Comparison of ENCODE assay signal across 24 mouse cellular contexts in the genomic region with DNA sequence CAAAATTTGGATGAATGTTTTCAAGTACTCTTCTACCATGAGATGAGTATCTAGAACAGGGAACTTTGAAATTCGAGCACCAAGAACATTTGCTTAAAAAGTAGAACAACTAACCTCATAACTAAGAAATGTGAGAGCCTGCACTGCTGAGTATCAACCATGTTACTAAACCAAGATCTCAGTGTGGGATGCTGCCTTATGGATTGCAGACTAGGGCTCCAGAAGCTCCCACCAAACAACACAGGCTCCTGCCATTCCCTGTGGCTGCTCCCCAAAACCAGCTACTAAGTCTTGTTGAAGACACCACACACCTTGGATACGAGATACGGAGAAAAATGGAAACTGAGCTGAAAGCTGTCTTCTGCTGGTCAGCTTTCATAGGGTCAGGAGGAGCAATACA. TPM values are rescaled to one million over a fixed set of nuclear protein-coding genes. Genes with fewer than 3 reads are reported as not detected.
DNase-seq lines count a peak whose midpoint lies in the region; ATAC-seq lines count a peak whose summit lies in the region.
"Had no signal": no experiment of that assay in that cellular context is flagged by ENCODE, and none has a peak within 500 bp of the region (broad histone marks: within the 10 kb centered on the region; RNA-seq: fewer than 3 reads in every experiment).

No protein-coding gene starts in this region.

- peak overlapping the region; percentile 71 for H3K27ac ChIP-seq in heart, embryonic 13.5 days (replicated peaks)
- peak overlapping the region; percentile 66; the same call in 1 of the 2 replicates for H3K27ac ChIP-seq in kidney, embryonic 16.5 days (ENCODE audit: low read length)
- 0 out of 2 replicates have a peak overlapping the region, but pooled peaks have one; percentile 36 for H3K27ac ChIP-seq in embryonic facial prominence, embryonic 14.5 days (replicated peaks; ENCODE audit: low read depth, low read length)
- H3K27ac ChIP-seq in stomach, embryonic 15.5 days, result peak overlapping the region; percentile 48
- H3K27ac ChIP-seq: hindbrain, embryonic 15.5 days; limb, embryonic 15.5 days; liver, embryonic 15.5 days had no signal

- no peak overlapping the region for H3K4me3 ChIP-seq in heart, embryonic 13.5 days
- H3K4me3 ChIP-seq in kidney, embryonic 16.5 days (ENCODE audit: low read length), result no peak overlapping the region
- no peak overlapping the region for H3K4me3 ChIP-seq in embryonic facial prominence, embryonic 14.5 days (ENCODE audit: low read depth, low read length)
- no peak overlapping the region for H3K4me3 ChIP-seq in stomach, embryonic 15.5 days (replicated peaks)
- H3K4me3 ChIP-seq: hindbrain, embryonic 15.5 days; limb, embryonic 15.5 days; liver, embryonic 15.5 days had no signal

- no peak for DNase-seq in heart, adult 8-10 months (ENCODE audit: low spot score)
- DNase-seq in kidney, postnatal 36 days, result no peak
- no peak for DNase-seq in embryonic facial prominence, embryonic 14.5 days (ENCODE audit: low spot score)
- no peak for DNase-seq in cerebellum, adult 9-10 months
- DNase-seq: cerebellum, postnatal 10 days; gastrocnemius, postnatal 14 days; kidney, adult 18-20 months; right cerebral cortex, postnatal 25 days; thymus, postnatal 14 days had no signal

- 83% methylated on average over 3 of the region's 3 CpGs for WGBS in heart, embryonic 13.5 days
- 93% methylated on average over 3 of the region's 3 CpGs for WGBS in kidney, embryonic 16.5 days
- WGBS in embryonic facial prominence, embryonic 14.5 days, result 85% methylated on average over 3 of the region's 3 CpGs
- WGBS in stomach, embryonic 15.5 days, result 85% methylated on average over 3 of the region's 3 CpGs

- ATAC-seq in heart, embryonic 13.5 days (ENCODE audit: extremely low read depth, insufficient number of reproducible peaks, low FRiP score, low TSS enrichment), result no peak
- ATAC-seq in kidney, embryonic 16.5 days (ENCODE audit: low FRiP score, low TSS enrichment), result no peak
- no peak for ATAC-seq in embryonic facial prominence, embryonic 14.5 days (ENCODE audit: low read depth)
- no peak for ATAC-seq in stomach, embryonic 15.5 days (ENCODE audit: insufficient read depth, low FRiP score, low read depth)

- H3K4me2 ChIP-seq in heart, embryonic 13.5 days, result no peak overlapping the region
- no peak overlapping the region for H3K4me2 ChIP-seq in kidney, embryonic 16.5 days (replicated peaks; ENCODE audit: low read depth, low read length)
- no peak overlapping the region for H3K4me2 ChIP-seq in embryonic facial prominence, embryonic 14.5 days (ENCODE audit: low read depth, low read length)
- no peak overlapping the region for H3K4me2 ChIP-seq in stomach, embryonic 15.5 days
- H3K4me2 ChIP-seq: hindbrain, embryonic 15.5 days; limb, embryonic 15.5 days; liver, embryonic 15.5 days had no signal

- H3K4me1 ChIP-seq in heart, embryonic 13.5 days, result peaks cover 12% of the 10 kb centered on the region
- H3K4me1 ChIP-seq in kidney, embryonic 16.5 days (ENCODE audit: insufficient read depth, low read length), result peaks cover 22% of the 10 kb centered on the region
- H3K4me1 ChIP-seq in embryonic facial prominence, embryonic 14.5 days (ENCODE audit: control insufficient read depth, insufficient read depth, low read length), result peaks cover 6% of the 10 kb centered on the region
- peaks cover 8% of the 10 kb centered on the region; the same call in 1 of the 2 replicates for H3K4me1 ChIP-seq in stomach, embryonic 15.5 days
- H3K4me1 ChIP-seq: hindbrain, embryonic 15.5 days; liver, embryonic 15.5 days had no signal

- H3K36me3 ChIP-seq in heart, embryonic 13.5 days, result no peaks in the 10 kb centered on the region
- H3K36me3 ChIP-seq in kidney, embryonic 16.5 days (ENCODE audit: insufficient read depth, low read length), result no peaks in the 10 kb centered on the region
- H3K36me3 ChIP-seq in embryonic facial prominence, embryonic 14.5 days (ENCODE audit: control insufficient read depth, insufficient read depth, low read length), result no peaks in the 10 kb centered on the region
- no peaks in the 10 kb centered on the region for H3K36me3 ChIP-seq in stomach, embryonic 15.5 days
- H3K36me3 ChIP-seq: hindbrain, embryonic 15.5 days; limb, embryonic 15.5 days; liver, embryonic 15.5 days had no signal

- H3K9ac ChIP-seq in heart, embryonic 13.5 days, result no peak overlapping the region
- no peak overlapping the region for H3K9ac ChIP-seq in kidney, embryonic 16.5 days (replicated peaks; ENCODE audit: low read length)
- H3K9ac ChIP-seq in embryonic facial prominence, embryonic 14.5 days (ENCODE audit: low read depth, low read length), result no peak overlapping the region
- no peak overlapping the region for H3K9ac ChIP-seq in stomach, embryonic 15.5 days
- H3K9ac ChIP-seq: hindbrain, embryonic 15.5 days; limb, embryonic 15.5 days; liver, embryonic 15.5 days had no signal

- no peaks in the 10 kb centered on the region for H3K27me3 ChIP-seq in heart, embryonic 13.5 days (replicated peaks)
- no peaks in the 10 kb centered on the region for H3K27me3 ChIP-seq in kidney, embryonic 16.5 days (ENCODE audit: insufficient read depth, low read length)
- no peaks in the 10 kb centered on the region for H3K27me3 ChIP-seq in embryonic facial prominence, embryonic 14.5 days (replicated peaks; ENCODE audit: control insufficient read depth, insufficient read depth, low read length)
- H3K27me3 ChIP-seq in stomach, embryonic 15.5 days (replicated peaks), result no peaks in the 10 kb centered on the region
- H3K27me3 ChIP-seq: hindbrain, embryonic 15.5 days; limb, embryonic 15.5 days; liver, embryonic 15.5 days had no signal

- H3K9me3 ChIP-seq in heart, embryonic 13.5 days, result no peaks in the 10 kb centered on the region
- H3K9me3 ChIP-seq in kidney, embryonic 16.5 days (ENCODE audit: low read length), result no peaks in the 10 kb centered on the region
- no peaks in the 10 kb centered on the region for H3K9me3 ChIP-seq in embryonic facial prominence, embryonic 14.5 days (ENCODE audit: control insufficient read depth, low read length)
- H3K9me3 ChIP-seq in stomach, embryonic 15.5 days, result no peaks in the 10 kb centered on the region
- H3K9me3 ChIP-seq: hindbrain, embryonic 15.5 days; limb, embryonic 15.5 days; liver, embryonic 15.5 days had no signal

RNA-seq across cellular contexts. Expression of gene Hacd4, which starts 37.4 kb away (rescaled TPM):
- polyA plus RNA-seq in heart, embryonic 13.5 days (2015; fragmentation: Nextera tagmentation; extraction: Ambion mirVana), result 9.3 and 10.4 TPM in 2 replicates
- 1 to 10 TPM; 4.0 to 5.6 (median 4.4) TPM for total RNA-seq in heart, adult 8-10 months (2022)
- 20.3 and 21.1 TPM in 2 replicates for polyA plus RNA-seq in kidney, embryonic 16.5 days (2015; fragmentation: Nextera tagmentation; extraction: Ambion mirVana)
- 11.8 and 12.6 TPM in 2 replicates for polyA plus RNA-seq in embryonic facial prominence, embryonic 14.5 days (2014; fragmentation: Nextera tagmentation; extraction: Ambion mirVana)
- 12.0 and 13.4 TPM in 2 replicates for polyA plus RNA-seq in stomach, embryonic 15.5 days (2015; fragmentation: Nextera tagmentation; extraction: Ambion mirVana)

RNA-seq across cellular contexts. Expression of gene Ifnb1, which starts 46.5 kb away (rescaled TPM):
- not detected in 2 replicates for polyA plus RNA-seq in heart, embryonic 13.5 days (2015; fragmentation: Nextera tagmentation; extraction: Ambion mirVana)
- not detected for total RNA-seq in heart, adult 8-10 months (2022)
- not detected in 2 replicates for polyA plus RNA-seq in kidney, embryonic 16.5 days (2015; fragmentation: Nextera tagmentation; extraction: Ambion mirVana)
- not detected in 2 replicates for polyA plus RNA-seq in embryonic facial prominence, embryonic 14.5 days (2014; fragmentation: Nextera tagmentation; extraction: Ambion mirVana)
- polyA plus RNA-seq in stomach, embryonic 15.5 days (2015; fragmentation: Nextera tagmentation; extraction: Ambion mirVana), result not detected in 2 replicates
- total RNA-seq: gastrocnemius, postnatal 14 days; heart, postnatal 4 days; left cerebral cortex, adult 18-20 months; left cerebral cortex, postnatal 36 days; midbrain, postnatal 0 days; neutrophil, adult 5-6 weeks had no signal
- polyA plus RNA-seq: C2C12; forebrain, embryonic 11.5 days; hindbrain, embryonic 15.5 days; limb, embryonic 15.5 days; liver, embryonic 15.5 days; midbrain, postnatal 0 days; spleen, adult 2 months; testis, adult 2 months had no signal
